Mouse (Mus musculus): ENCODE results near the gene Gm49394. TPM values are rescaled to one million over a fixed set of nuclear protein-coding genes. Genes with fewer than 3 reads are reported as not detected.

Gm49394 gene
- total and polyA plus RNA-seq, 3 experiments: not detected

DNA sequence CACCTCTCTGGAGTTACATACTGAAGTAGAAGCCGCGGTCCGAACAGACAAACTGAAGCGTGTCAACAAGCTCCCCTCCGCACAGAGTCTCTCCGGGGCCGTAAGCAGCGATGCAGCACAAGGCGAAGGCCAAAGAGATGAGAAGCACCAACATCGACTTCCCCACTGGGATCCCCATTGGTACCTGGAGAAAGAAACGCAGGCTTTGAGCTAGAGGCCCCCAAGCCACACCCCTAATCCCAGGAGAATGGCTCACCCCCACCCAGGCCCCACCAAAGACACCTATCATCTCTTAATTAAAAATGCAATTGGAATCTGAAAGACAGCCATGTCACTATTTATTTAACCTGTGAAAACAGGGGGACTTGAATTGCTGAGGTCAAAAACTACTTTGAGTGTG, 14.1 kb downstream of the Gm49394 start:
- H3K27ac ChIP-seq (ENCODE audit: insufficient read depth, low read depth): no peak overlapping the region
- in situ Hi-C loops (cut with MboI; ENCODE audit: low pct_ligation_motif_present, low pct_unique_long_range_greater_than_20kb, low sequenced_read_pairs): no loop called here
- no peak overlapping the region for H3K4me2 ChIP-seq (ENCODE audit: insufficient read depth, low read depth, poor library complexity, severe bottlenecking)
- no peak overlapping the region for H3K4me3 ChIP-seq (replicated peaks in 1 of 3; ENCODE audit: low read depth in 2 of 3, low read length in 2 of 3, poor library complexity in 1 of 3)
- H3K79me2 ChIP-seq (replicated peaks; ENCODE audit: control insufficient read depth, extremely low read depth, insufficient read depth, poor library complexity, severe bottlenecking): no peaks in the 10 kb centered on the region
- TF ChIP-seq ELF1 (IDR thresholded peaks at IDR 0.05; ENCODE audit: low read depth, low read length) (no peak), CTCF (conservative IDR thresholded peaks at IDR 0.05 in 1 of 2, IDR thresholded peaks at IDR 0.05 in 1 of 2; ENCODE audit: low read depth in 2 of 2, low read length in 2 of 2) (no peak), NRF1 (IDR thresholded peaks at IDR 0.05; ENCODE audit: low read depth, low read length) (no peak), MEF2A (IDR thresholded peaks at IDR 0.05; ENCODE audit: borderline replicate concordance, low read depth, low read length) (no peak), NELFE (IDR thresholded peaks at IDR 0.05; ENCODE audit: low read depth, low read length) (no peak), E2F4 (IDR thresholded peaks at IDR 0.05; ENCODE audit: insufficient replicate concordance, low read depth, low read length) (no peak), UBTF (IDR thresholded peaks at IDR 0.05; ENCODE audit: low read depth, low read length) (no peak), BHLHE40 (IDR thresholded peaks at IDR 0.05; ENCODE audit: low read depth, low read length) (no peak), ZKSCAN1 (IDR thresholded peaks at IDR 0.05; ENCODE audit: borderline replicate concordance, low read depth, low read length) (no peak), CHD2 (IDR thresholded peaks at IDR 0.05; ENCODE audit: low read length) (no peak), TBP (conservative IDR thresholded peaks at IDR 0.05; ENCODE audit: low read depth, low read length) (no peak), MYC (IDR thresholded peaks at IDR 0.05; ENCODE audit: low read depth, low read length) (no peak), MAX (IDR thresholded peaks at IDR 0.05; ENCODE audit: low read length) (no peak), GABPA (IDR thresholded peaks at IDR 0.05; ENCODE audit: insufficient replicate concordance, low read depth, low read length) (no peak), ZNF384 (IDR thresholded peaks at IDR 0.05; ENCODE audit: low read depth, low read length) (no peak), USF1 (IDR thresholded peaks at IDR 0.05; ENCODE audit: low read depth, low read length) (no peak), MXI1 (IDR thresholded peaks at IDR 0.05; ENCODE audit: low read depth, low read length) (no peak)
- dilution Hi-C loops (cut with MboI; ENCODE audit: extremely low pct_ligation_motif_present, extremely low pct_unique_long_range_greater_than_20kb, low sequenced_read_pairs): no loop called here
- H3K27me3 ChIP-seq (replicated peaks): peaks cover 57% of the 10 kb centered on the region
- no peaks in the 10 kb centered on the region for H3K36me3 ChIP-seq (replicated peaks in 1 of 2; ENCODE audit: control insufficient read depth in 1 of 2, insufficient read depth in 1 of 2, low read length in 1 of 2)
- H3K9ac ChIP-seq (ENCODE audit: insufficient read depth, low read depth): no peak overlapping the region
- H3K9me3 ChIP-seq (replicated peaks; ENCODE audit: low read length): peaks cover 21% of the 10 kb centered on the region
- H3K4me1 ChIP-seq (ENCODE audit: control insufficient read depth in 1 of 2, insufficient read depth in 2 of 2): no peaks in the 10 kb centered on the region
- DNase-seq (ENCODE audit: extremely low read depth): no peak

DNA sequence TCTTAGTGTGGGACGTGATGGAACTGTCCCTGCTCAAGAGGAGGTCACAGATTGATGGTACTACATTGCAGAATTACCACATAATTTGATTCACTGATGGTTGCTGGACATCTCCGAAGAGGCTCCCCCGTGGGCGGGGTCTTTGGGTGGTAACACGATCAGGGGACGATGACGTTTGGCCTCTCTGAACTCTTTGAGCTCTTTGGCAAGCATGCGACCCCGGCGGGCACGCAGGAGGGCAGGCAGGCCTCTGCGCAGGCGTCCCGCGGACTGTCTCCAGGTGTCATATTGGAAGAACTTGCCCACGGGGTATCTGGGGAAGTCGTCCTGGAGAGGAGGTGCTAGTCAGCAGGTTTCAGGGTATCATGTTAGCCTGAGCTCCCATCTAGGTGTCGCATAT, 16.0 kb downstream of the Gm49394 start:
- Histone ChIP-seq H3K4me3 (replicated peaks in 1 of 3; ENCODE audit: low read depth in 2 of 3, low read length in 2 of 3, poor library complexity in 1 of 3) (no peak overlapping the region), H3K4me1 (ENCODE audit: control insufficient read depth in 1 of 2, insufficient read depth in 2 of 2) (no peaks in the 10 kb centered on the region), H3K9me3 (replicated peaks; ENCODE audit: low read length) (peaks cover 6% of the 10 kb centered on the region), H3K9ac (ENCODE audit: insufficient read depth, low read depth) (no peak overlapping the region), H3K4me2 (ENCODE audit: insufficient read depth, low read depth, poor library complexity, severe bottlenecking) (no peak overlapping the region), H3K27me3 (replicated peaks) (peaks cover 71% of the 10 kb centered on the region), H3K79me2 (replicated peaks; ENCODE audit: control insufficient read depth, extremely low read depth, insufficient read depth, poor library complexity, severe bottlenecking) (no peaks in the 10 kb centered on the region), H3K36me3 (replicated peaks in 1 of 2; ENCODE audit: control insufficient read depth in 1 of 2, insufficient read depth in 1 of 2, low read length in 1 of 2) (no peaks in the 10 kb centered on the region), H3K27ac (ENCODE audit: insufficient read depth, low read depth) (no peak overlapping the region)
- no peak for DNase-seq (ENCODE audit: extremely low read depth)
- TF ChIP-seq CHD2 (IDR thresholded peaks at IDR 0.05; ENCODE audit: low read length) (no peak), TBP (conservative IDR thresholded peaks at IDR 0.05; ENCODE audit: low read depth, low read length) (no peak), ZNF384 (IDR thresholded peaks at IDR 0.05; ENCODE audit: low read depth, low read length) (no peak), PAX5 (IDR thresholded peaks at IDR 0.05; ENCODE audit: low read length) (no peak), ELF1 (IDR thresholded peaks at IDR 0.05; ENCODE audit: low read depth, low read length) (no peak), CTCF (conservative IDR thresholded peaks at IDR 0.05 in 1 of 2, IDR thresholded peaks at IDR 0.05 in 1 of 2; ENCODE audit: low read depth in 2 of 2, low read length in 2 of 2) (no peak), SMC3 (IDR thresholded peaks at IDR 0.05; ENCODE audit: low read depth, low read length) (no peak), RAD21 (IDR thresholded peaks at IDR 0.05; ENCODE audit: low read depth, low read length) (no peak), ZKSCAN1 (IDR thresholded peaks at IDR 0.05; ENCODE audit: borderline replicate concordance, low read depth, low read length) (no peak), JUND (conservative IDR thresholded peaks at IDR 0.05; ENCODE audit: low read depth, low read length) (no peak), MYC (IDR thresholded peaks at IDR 0.05; ENCODE audit: low read depth, low read length) (no peak), POLR2A (IDR thresholded peaks at IDR 0.05; ENCODE audit: low read depth, low read length) (no peak)
- in situ Hi-C loops (cut with MboI; ENCODE audit: low pct_ligation_motif_present, low pct_unique_long_range_greater_than_20kb, low sequenced_read_pairs): no loop called here
- dilution Hi-C loops (cut with MboI; ENCODE audit: extremely low pct_ligation_motif_present, extremely low pct_unique_long_range_greater_than_20kb, low sequenced_read_pairs): no loop called here

All from CH12.LX (cell line).